ENCODE assay signal across 15 mouse cellular contexts in genomic region chr16:10634940-10635339, GRCm38 (mm10).
"Had no signal": no experiment of that assay in that cellular context is flagged by ENCODE, and none has a peak within 500 bp of the region (broad histone marks: within the 10 kb centered on the region; RNA-seq: fewer than 3 reads in every experiment).

No protein-coding gene starts in this region.

- H3K27ac ChIP-seq: liver, embryonic 15.5 days; macrophage; midbrain, embryonic 15.5 days; neural tube, embryonic 13.5 days; stomach, embryonic 15.5 days had no signal

- H3K9ac ChIP-seq: liver, embryonic 15.5 days; midbrain, embryonic 15.5 days; neural tube, embryonic 13.5 days; stomach, embryonic 15.5 days had no signal

- ATAC-seq: midbrain, embryonic 15.5 days had no signal

- H3K36me3 ChIP-seq: liver, embryonic 15.5 days had no signal

- H3K9me3 ChIP-seq: liver, embryonic 15.5 days; megakaryocyte, embryonic 14.5 days; midbrain, embryonic 15.5 days; neural tube, embryonic 13.5 days; stomach, embryonic 15.5 days had no signal

- DNase-seq: kidney, adult 8-10 months; layer of hippocampus, adult 9-11 months; lung, adult 2 months; lung, postnatal 10 days; retina, postnatal 1 day; right cerebral cortex, postnatal 14 days; thymus, postnatal 36 days had no signal

- H3K4me2 ChIP-seq: liver, embryonic 11.5 days; liver, embryonic 15.5 days; midbrain, embryonic 11.5 days; midbrain, embryonic 15.5 days; neural tube, embryonic 13.5 days; stomach, embryonic 15.5 days had no signal

- H3K27me3 ChIP-seq: liver, embryonic 15.5 days; megakaryocyte, embryonic 14.5 days; midbrain, embryonic 15.5 days; neural tube, embryonic 13.5 days; stomach, embryonic 15.5 days had no signal

- H3K4me3 ChIP-seq: liver, embryonic 15.5 days; megakaryocyte, embryonic 14.5 days; midbrain, embryonic 15.5 days; neural tube, embryonic 13.5 days; stomach, embryonic 15.5 days had no signal

- H3K4me1 ChIP-seq: midbrain, embryonic 15.5 days had no signal
